Mouse (Mus musculus): ENCODE data around the gene Zzz3. TPM values are rescaled to one million over a fixed set of nuclear protein-coding genes. Genes with fewer than 3 reads are reported as not detected.

The Zzz3 gene
- total and polyA plus RNA-seq, 3 experiments = 10.4 to 23.1 (median 20.8) TPM

DNA sequence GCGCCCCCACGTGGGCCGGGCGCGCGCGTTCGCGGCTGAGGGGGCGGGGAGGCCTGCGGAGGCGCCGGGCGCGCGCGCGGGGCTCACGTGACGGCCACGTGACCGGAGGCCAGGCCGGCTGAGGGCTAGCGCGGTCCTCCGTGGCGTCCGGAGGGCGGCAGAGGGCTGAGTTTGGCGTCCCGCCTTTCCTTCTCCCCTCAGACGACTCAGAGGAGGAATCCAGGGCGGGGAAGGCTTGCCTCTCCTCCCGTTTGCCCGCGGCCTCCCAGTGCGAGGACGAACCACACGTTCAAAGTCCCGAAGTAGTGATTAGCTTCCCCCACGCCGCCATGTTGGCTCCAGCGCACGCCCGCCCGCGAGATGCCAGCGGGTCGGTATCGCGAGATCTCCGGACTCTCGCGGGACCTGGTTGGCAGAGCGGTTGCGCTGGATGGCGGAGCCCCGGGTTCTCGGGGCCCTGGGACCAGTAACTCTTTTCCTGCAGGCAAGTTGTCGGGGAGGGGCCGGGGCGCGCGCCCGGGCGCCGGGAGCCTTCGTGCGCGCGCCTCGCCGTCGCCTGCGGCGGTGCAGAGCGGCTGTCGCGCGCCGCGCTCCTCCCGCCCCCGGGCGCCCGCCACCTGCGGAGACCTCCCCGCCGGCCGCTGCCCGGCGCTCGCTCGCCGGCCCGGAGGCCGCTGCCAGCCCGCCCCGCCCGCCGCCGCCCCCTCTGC, 1.2 kb downstream of the Zzz3 start:
- no peaks in the 10 kb centered on the region for H3K27me3 ChIP-seq (ENCODE audit: control insufficient read depth, insufficient read depth, low read length)
- peak; percentile 56; the same call in 1 of the 2 replicates for TF ChIP-seq EP300 (IDR thresholded peaks at IDR 0.05; ENCODE audit: insufficient read depth, low read depth, low read length)
- no peak for TF ChIP-seq CTCF (IDR thresholded peaks at IDR 0.05)
- TF ChIP-seq POLR2A (IDR thresholded peaks at IDR 0.05; ENCODE audit: insufficient read depth, low read depth, low read length) = peak; percentile 91
- DNase-seq = peak; percentile 98 to 99
- H3K9ac ChIP-seq (ENCODE audit: low read depth, low read length) = peak overlapping the region; percentile 93
- H3K4me1 ChIP-seq (ENCODE audit: control insufficient read depth, insufficient read depth, low read length) = peaks cover 3% of the 10 kb centered on the region
- H3K36me3 ChIP-seq (ENCODE audit: control insufficient read depth, insufficient read depth, low read length) = peaks cover 11% of the 10 kb centered on the region
- 3% methylated on average over 87 of the region's 102 CpGs for WGBS
- H3K4me3 ChIP-seq = peak overlapping the region; percentile 70
- H3K27ac ChIP-seq = peak overlapping the region; percentile 100
- peaks cover 4% of the 10 kb centered on the region for H3K79me2 ChIP-seq (replicated peaks; ENCODE audit: control insufficient read depth, insufficient read depth, low read length)
- intact Hi-C loops (cut with DNase I) = loop anchor here (5.0 kb wide), 1 partner anchor 316 kb away; the partner anchor contains the start of gene Pigk

DNA sequence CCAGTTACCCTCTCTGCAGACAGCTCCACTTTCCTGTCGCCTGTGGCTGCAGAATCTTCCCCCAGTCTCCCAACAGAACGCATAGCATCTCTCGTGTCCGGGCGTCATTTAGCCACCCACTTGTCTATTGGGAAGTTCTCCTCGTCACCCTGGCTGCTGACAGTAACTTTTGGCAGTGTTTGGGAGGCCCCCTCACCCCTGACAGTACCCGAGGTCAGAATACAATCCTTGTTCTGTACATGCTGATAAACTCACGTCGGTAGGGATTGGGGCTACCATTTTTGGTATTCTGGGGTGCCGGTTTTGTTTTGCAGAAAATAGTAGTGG, 1.7 kb downstream of the Zzz3 start:
- Histone ChIP-seq H3K27me3 (ENCODE audit: control insufficient read depth, insufficient read depth, low read length) (no peaks in the 10 kb centered on the region), H3K4me1 (ENCODE audit: control insufficient read depth, insufficient read depth, low read length) (peaks cover 4% of the 10 kb centered on the region), H3K79me2 (replicated peaks; ENCODE audit: control insufficient read depth, insufficient read depth, low read length) (peaks cover 5% of the 10 kb centered on the region), H3K4me3 (peak overlapping the region; percentile 70), H3K36me3 (ENCODE audit: control insufficient read depth, insufficient read depth, low read length) (peaks cover 13% of the 10 kb centered on the region), H3K27ac (peak overlapping the region; percentile 69), H3K9ac (ENCODE audit: low read depth, low read length) (peak overlapping the region; percentile 93)
- 1% methylated on average over 10 of the region's 10 CpGs for WGBS
- TF ChIP-seq CTCF (IDR thresholded peaks at IDR 0.05) (no peak), EP300 (IDR thresholded peaks at IDR 0.05; ENCODE audit: insufficient read depth, low read depth, low read length) (no peak), POLR2A (IDR thresholded peaks at IDR 0.05; ENCODE audit: insufficient read depth, low read depth, low read length) (no peak)
- no peak for DNase-seq
- intact Hi-C loops (cut with DNase I) = loop anchor here (5.0 kb wide), 1 partner anchor 315 kb away; the partner anchor contains the start of gene Pigk

GRCm38 (mm10) chr3:152397335-152397940, 2.2 kb downstream of the Zzz3 start:
- H3K27me3 ChIP-seq (ENCODE audit: control insufficient read depth, insufficient read depth, low read length) = no peaks in the 10 kb centered on the region
- 25% methylated on average over 9 of the region's 9 CpGs for WGBS
- H3K9ac ChIP-seq (ENCODE audit: low read depth, low read length) = peak overlapping the region; percentile 25; the same call in 1 of the 2 replicates

GRCm38 (mm10) chr3:152400441-152400840, 5.2 kb downstream of the Zzz3 start:
- TF ChIP-seq CTCF (IDR thresholded peaks at IDR 0.05) (no peak), POLR2A (IDR thresholded peaks at IDR 0.05; ENCODE audit: insufficient read depth, low read depth, low read length) (no peak), EP300 (IDR thresholded peaks at IDR 0.05; ENCODE audit: insufficient read depth, low read depth, low read length) (no peak)
- 87% methylated on average over 5 of the region's 5 CpGs for WGBS

More at GRCm38 (mm10) chr3:152397335-152397940, 2.2 kb downstream of the Zzz3 start:
- DNase-seq = no peak
- peaks cover 7% of the 10 kb centered on the region for H3K4me1 ChIP-seq (ENCODE audit: control insufficient read depth, insufficient read depth, low read length)
- intact Hi-C loops (cut with DNase I) = loop anchor here (5.0 kb wide), 1 partner anchor 315 kb away; the partner anchor contains the start of gene Pigk
- H3K27ac ChIP-seq = peak overlapping the region; percentile 69
- peaks cover 15% of the 10 kb centered on the region for H3K36me3 ChIP-seq (ENCODE audit: control insufficient read depth, insufficient read depth, low read length)
- TF ChIP-seq CTCF (IDR thresholded peaks at IDR 0.05) = no peak
- no peak for TF ChIP-seq POLR2A (IDR thresholded peaks at IDR 0.05; ENCODE audit: insufficient read depth, low read depth, low read length)
- no peak for TF ChIP-seq EP300 (IDR thresholded peaks at IDR 0.05; ENCODE audit: insufficient read depth, low read depth, low read length)
- peak overlapping the region; percentile 70 for H3K4me3 ChIP-seq
- H3K79me2 ChIP-seq (replicated peaks; ENCODE audit: control insufficient read depth, insufficient read depth, low read length) = peaks cover 5% of the 10 kb centered on the region

DNA sequence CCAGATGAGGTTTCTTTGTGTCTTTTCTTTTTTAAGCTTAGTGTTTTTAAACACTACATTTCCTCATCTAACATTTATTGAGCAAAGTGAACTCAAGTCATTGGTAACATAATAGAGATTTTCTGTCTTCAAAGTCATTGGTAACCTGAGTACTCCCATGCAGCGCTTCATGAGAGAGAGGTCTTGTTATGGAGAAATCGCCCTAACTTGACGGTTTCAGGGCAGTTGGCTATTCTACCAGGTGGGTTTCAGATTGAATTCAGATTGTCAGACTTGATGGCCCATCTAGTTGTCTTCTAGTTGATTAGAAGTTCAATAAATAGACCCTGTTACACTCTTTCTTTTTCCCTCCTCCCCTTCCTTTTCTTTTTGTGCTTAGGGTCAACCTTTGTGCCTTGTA, 5.6 kb downstream of the Zzz3 start:
- intact Hi-C loops (cut with DNase I) = no loop called here
- peaks cover 22% of the 10 kb centered on the region for H3K36me3 ChIP-seq (ENCODE audit: control insufficient read depth, insufficient read depth, low read length)
- H3K4me1 ChIP-seq (ENCODE audit: control insufficient read depth, insufficient read depth, low read length) = peaks cover 18% of the 10 kb centered on the region
- 91% methylated on average over 3 of the region's 3 CpGs for WGBS
- no peak for TF ChIP-seq CTCF (IDR thresholded peaks at IDR 0.05)
- TF ChIP-seq EP300 (IDR thresholded peaks at IDR 0.05; ENCODE audit: insufficient read depth, low read depth, low read length) = no peak
- TF ChIP-seq POLR2A (IDR thresholded peaks at IDR 0.05; ENCODE audit: insufficient read depth, low read depth, low read length) = no peak
- H3K4me3 ChIP-seq = no peak overlapping the region
- no peaks in the 10 kb centered on the region for H3K27me3 ChIP-seq (ENCODE audit: control insufficient read depth, insufficient read depth, low read length)
- no peak overlapping the region for H3K9ac ChIP-seq (ENCODE audit: low read depth, low read length)
- peaks cover 9% of the 10 kb centered on the region for H3K79me2 ChIP-seq (replicated peaks; ENCODE audit: control insufficient read depth, insufficient read depth, low read length)
- DNase-seq = no peak
- H3K27ac ChIP-seq = no peak overlapping the region

More at GRCm38 (mm10) chr3:152400441-152400840, 5.2 kb downstream of the Zzz3 start:
- H3K27ac ChIP-seq = no peak overlapping the region
- H3K9ac ChIP-seq (ENCODE audit: low read depth, low read length) = no peak overlapping the region
- intact Hi-C loops (cut with DNase I) = no loop called here
- H3K79me2 ChIP-seq (replicated peaks; ENCODE audit: control insufficient read depth, insufficient read depth, low read length) = peaks cover 9% of the 10 kb centered on the region
- peaks cover 20% of the 10 kb centered on the region for H3K36me3 ChIP-seq (ENCODE audit: control insufficient read depth, insufficient read depth, low read length)
- DNase-seq = no peak
- no peak overlapping the region for H3K4me3 ChIP-seq
- peaks cover 16% of the 10 kb centered on the region for H3K4me1 ChIP-seq (ENCODE audit: control insufficient read depth, insufficient read depth, low read length)
- H3K27me3 ChIP-seq (ENCODE audit: control insufficient read depth, insufficient read depth, low read length) = no peaks in the 10 kb centered on the region
